Mouse (Mus musculus) heart, embryonic 13.5 days (tissue): ENCODE data around the gene Gabra3. TPM values are rescaled to one million over a fixed set of nuclear protein-coding genes. Genes with fewer than 3 reads are reported as not detected.
A peak's percentile ranks its signal among the peaks of the same experiment; 100 is the strongest.

Experiments used
- ATAC-seq: fragments of 200-750 bp; cut with Nextera tagmentation; 2 replicates; pipeline ENCODE4 v1.8.0; 2017; ENCODE audit warnings: moderate TSS enrichment; ENCODE audit not compliant: insufficient number of reproducible peaks, low FRiP score, low TSS enrichment; ENCODE audit errors: extremely low read depth
- H3K27ac ChIP-seq: fragments of 300-500 bp; sonication (generic); replicated peaks from 2 replicates; pipeline ENCODE4 v1.5.1; 2015; ENCODE audit warnings: moderate library complexity, mild to moderate bottlenecking, inconsistent platforms
- H3K27me3 ChIP-seq: fragments of 300-500 bp; sonication (generic); replicated peaks from 2 replicates; pipeline ENCODE4 v1.6.1; 2015; ENCODE audit warnings: mild to moderate bottlenecking, inconsistent platforms
- H3K36me3 ChIP-seq: fragments of 300-500 bp; sonication (generic); 2 replicates; pipeline ENCODE4 v1.6.1; 2015; ENCODE audit warnings: mild to moderate bottlenecking, inconsistent platforms
- H3K4me1 ChIP-seq: fragments of 300-500 bp; sonication (generic); 2 replicates; pipeline ENCODE4 v1.6.1; 2015; ENCODE audit warnings: inconsistent platforms
- H3K4me2 ChIP-seq: fragments of 300-500 bp; sonication (generic); 2 replicates; pipeline ENCODE4 v1.6.1; 2015; ENCODE audit warnings: inconsistent platforms, mild to moderate bottlenecking, moderate library complexity
- H3K4me3 ChIP-seq: fragments of 300-500 bp; sonication (generic); 2 replicates; pipeline ENCODE4 v1.5.1; 2015; ENCODE audit warnings: moderate library complexity, mild to moderate bottlenecking, inconsistent platforms
- H3K9ac ChIP-seq: fragments of 300-500 bp; sonication (generic); 2 replicates; pipeline ENCODE4 v1.6.1; 2015; ENCODE audit warnings: inconsistent platforms, mild to moderate bottlenecking, moderate library complexity
- H3K9me3 ChIP-seq: fragments of 300-500 bp; sonication (generic); 2 replicates; pipeline ENCODE4 v1.6.1; 2016; ENCODE audit warnings: inconsistent platforms
- WGBS: fragments of 180-500 bp; shearing (Covaris S2); methylation state at CpG from one replicate; pipeline ENCODE4 v1.1.7; 2015; ENCODE audit warnings: mixed read lengths; 5-methylcytosine and 5-hydroxymethylcytosine counted together
- microRNA counts: library from miRNA; unstranded; fragments of <30 nt; microRNA quantifications from one replicate; lab custom pipeline; 2016
- microRNA-seq: library from miRNA; unstranded; fragments of <30 nt; microRNA quantifications from one replicate; pipeline ENCODE4, GENCODE M21; 2016
- polyA plus RNA-seq: library from polyadenylated mRNA; unstranded; fragments of >200 nt; fragmentation: Nextera tagmentation; extraction: Ambion mirVana; gene quantifications from 2 replicates; pipeline ENCODE4 v1.2.1, GENCODE M21; 2015

The Gabra3 gene
- polyA plus RNA-seq: 0.62 and 1.1 TPM in 2 replicates

GRCm38 (mm10) chrX:72656230-72656898 is at the start of gene Gabra3:
Gene Gabra3 (minus strand): TSS chrX:72656848.
- Histone ChIP-seq H3K36me3 (no peaks in the 10 kb centered on the region), H3K4me2 (peak within 1 kb of the TSS; percentile 62), H3K27me3 (peaks cover 23% of the 10 kb centered on the region), H3K9me3 (no peaks in the 10 kb centered on the region), H3K4me1 (no peaks in the 10 kb centered on the region), H3K4me3 (peak within 1 kb of the TSS; percentile 42), H3K9ac (peak within 1 kb of the TSS; percentile 37; the same call in 1 of the 2 replicates), H3K27ac (no peak within 1 kb of the TSS)
- 9% methylated on average over 4 of the region's 4 CpGs for WGBS
- no peak for ATAC-seq

GRCm38 (mm10) chrX:72655789-72656188 is 859 bp downstream of the Gabra3 start:
- 8% methylated on average over 11 of the region's 11 CpGs for whole genome bisulfite sequencing
- ATAC-seq: no peak
- Histone ChIP-seq H3K27ac (no peak overlapping the region), H3K9ac (peak overlapping the region; percentile 37; the same call in 1 of the 2 replicates), H3K9me3 (no peaks in the 10 kb centered on the region), H3K36me3 (no peaks in the 10 kb centered on the region), H3K4me2 (peak overlapping the region; percentile 62), H3K4me3 (peak overlapping the region; percentile 42), H3K4me1 (no peaks in the 10 kb centered on the region), H3K27me3 (peaks cover 26% of the 10 kb centered on the region)

GRCm38 (mm10) chrX:72655381-72655780 is 1.3 kb downstream of the Gabra3 start:
- Histone ChIP-seq H3K36me3 (no peaks in the 10 kb centered on the region), H3K9me3 (no peaks in the 10 kb centered on the region), H3K9ac (peak overlapping the region; percentile 37; the same call in 1 of the 2 replicates), H3K27ac (no peak overlapping the region), H3K4me3 (peak overlapping the region; percentile 42), H3K4me2 (peak overlapping the region; percentile 62), H3K27me3 (peaks cover 26% of the 10 kb centered on the region), H3K4me1 (no peaks in the 10 kb centered on the region)
- 7% methylated on average over 5 of the region's 5 CpGs for WGBS
- no peak for ATAC-seq

GRCm38 (mm10) chrX:72650688-72651087 is 6.0 kb downstream of the Gabra3 start:
- Histone ChIP-seq H3K4me2 (no peak overlapping the region), H3K27ac (no peak overlapping the region), H3K9me3 (no peaks in the 10 kb centered on the region), H3K27me3 (peaks cover 19% of the 10 kb centered on the region), H3K4me3 (no peak overlapping the region), H3K4me1 (no peaks in the 10 kb centered on the region), H3K36me3 (no peaks in the 10 kb centered on the region), H3K9ac (no peak overlapping the region)
- no peak for ATAC-seq
- 34% methylated on average over 3 of the region's 3 CpGs for WGBS

GRCm38 (mm10) chrX:72644691-72645090 is 12.0 kb downstream of the Gabra3 start:
- 48% methylated on average over 2 of the region's 2 CpGs for WGBS
- no peaks in the 10 kb centered on the region for H3K9me3 ChIP-seq
- no peak overlapping the region for H3K4me3 ChIP-seq
- H3K4me1 ChIP-seq: no peaks in the 10 kb centered on the region
- ATAC-seq: no peak
- H3K36me3 ChIP-seq: no peaks in the 10 kb centered on the region
- no peaks in the 10 kb centered on the region for H3K27me3 ChIP-seq
- H3K4me2 ChIP-seq: no peak overlapping the region
- H3K9ac ChIP-seq: no peak overlapping the region
- no peak overlapping the region for H3K27ac ChIP-seq

- Histone ChIP-seq H3K27me3 (no peaks in the 10 kb centered on the region), H3K27ac (no peak overlapping the region), H3K36me3 (no peaks in the 10 kb centered on the region), H3K9ac (no peak overlapping the region), H3K4me3 (no peak overlapping the region), H3K4me1 (no peaks in the 10 kb centered on the region), H3K4me2 (no peak overlapping the region), H3K9me3 (no peaks in the 10 kb centered on the region)
- WGBS: 74% methylated on average over 5 of the region's 5 CpGs
- no peak for ATAC-seq
Measured at GRCm38 (mm10) chrX:72497284-72497683, 159.4 kb downstream of the Gabra3 start.

GRCm38 (mm10) chrX:72489806-72490205 is 166.8 kb downstream of the Gabra3 start:
- Histone ChIP-seq H3K4me1 (no peaks in the 10 kb centered on the region), H3K9ac (no peak overlapping the region), H3K9me3 (no peaks in the 10 kb centered on the region), H3K4me3 (no peak overlapping the region), H3K36me3 (no peaks in the 10 kb centered on the region), H3K27me3 (no peaks in the 10 kb centered on the region), H3K27ac (no peak overlapping the region), H3K4me2 (no peak overlapping the region)
- WGBS: 89% methylated on average over 2 of the region's 2 CpGs
- ATAC-seq: no peak

GRCm38 (mm10) chrX:72386758-72387157 is 269.9 kb downstream of the Gabra3 start, which contains the start of gene Magea10:
Gene Magea10 (minus strand): TSS chrX:72386858.
- Histone ChIP-seq H3K36me3 (no peaks in the 10 kb centered on the region), H3K27me3 (no peaks in the 10 kb centered on the region), H3K9ac (no peak within 1 kb of the TSS), H3K9me3 (no peaks in the 10 kb centered on the region), H3K4me1 (no peaks in the 10 kb centered on the region), H3K4me2 (no peak within 1 kb of the TSS), H3K4me3 (no peak within 1 kb of the TSS), H3K27ac (no peak within 1 kb of the TSS)
- no peak for ATAC-seq
- WGBS: 84% methylated on average over 6 of the region's 6 CpGs

MicroRNA genes within 50 kb of the gene (microRNA counts, 519-probe panel; counts per million panel counts)
- 209 counts per million, percentile 61 among the panel's probes with 10 or more counts for microRNA mmu-miR-105 (lab: Ali Mortazavi, UCI)
- 209 counts per million, percentile 61 among the panel's probes with 10 or more counts for microRNA mmu-miR-767 (lab: Ali Mortazavi, UCI)

Small RNA genes within 50 kb of the gene (microRNA-seq; reads per million reads assigned to microRNA genes)
- not detected for gene Mir105
- not detected for gene Mir767

Other genes with a start within 250 kb of the Gabra3 start
- 0.04 and 0.08 TPM in 2 replicates for gene Gabrq, start 168.3 kb upstream of the Gabra3 start, polyA plus RNA-seq